Mouse (Mus musculus) left cerebral cortex, postnatal 10 days (tissue): ENCODE results near the gene Pim1. TPM values are rescaled to one million over a fixed set of nuclear protein-coding genes. Genes with fewer than 3 reads are reported as not detected.
"Not testable (repeated sequence)": the region's sequence is repeated elsewhere in the genome, so short reads cannot be mapped to it uniquely, and the experiment has no call there.

Experiments
- DNase-seq, 2 experiments: peaks; one replicate each; pipeline ENCODE4 v3.0.0; 2021 to 2022; ENCODE audit warnings: low spot score in 2 of 2, mixed read lengths in 1 of 2; ENCODE audit errors: extremely low spot score in 1 of 2
- intact Hi-C: fragments of 180-260 bp; cut with DNase I; formaldehyde crosslinking; loops from one replicate; pipeline ENCODE4 v1.15.1; 2025
- total RNA-seq, 2 experiments: library from RNA; stranded (reverse); gene quantifications; 2 replicates each; pipeline ENCODE4 v1.2.3; 2021

Gene Pim1
- total RNA-seq: 1 to 10 TPM; 3.7 to 5.2 TPM

DNA sequence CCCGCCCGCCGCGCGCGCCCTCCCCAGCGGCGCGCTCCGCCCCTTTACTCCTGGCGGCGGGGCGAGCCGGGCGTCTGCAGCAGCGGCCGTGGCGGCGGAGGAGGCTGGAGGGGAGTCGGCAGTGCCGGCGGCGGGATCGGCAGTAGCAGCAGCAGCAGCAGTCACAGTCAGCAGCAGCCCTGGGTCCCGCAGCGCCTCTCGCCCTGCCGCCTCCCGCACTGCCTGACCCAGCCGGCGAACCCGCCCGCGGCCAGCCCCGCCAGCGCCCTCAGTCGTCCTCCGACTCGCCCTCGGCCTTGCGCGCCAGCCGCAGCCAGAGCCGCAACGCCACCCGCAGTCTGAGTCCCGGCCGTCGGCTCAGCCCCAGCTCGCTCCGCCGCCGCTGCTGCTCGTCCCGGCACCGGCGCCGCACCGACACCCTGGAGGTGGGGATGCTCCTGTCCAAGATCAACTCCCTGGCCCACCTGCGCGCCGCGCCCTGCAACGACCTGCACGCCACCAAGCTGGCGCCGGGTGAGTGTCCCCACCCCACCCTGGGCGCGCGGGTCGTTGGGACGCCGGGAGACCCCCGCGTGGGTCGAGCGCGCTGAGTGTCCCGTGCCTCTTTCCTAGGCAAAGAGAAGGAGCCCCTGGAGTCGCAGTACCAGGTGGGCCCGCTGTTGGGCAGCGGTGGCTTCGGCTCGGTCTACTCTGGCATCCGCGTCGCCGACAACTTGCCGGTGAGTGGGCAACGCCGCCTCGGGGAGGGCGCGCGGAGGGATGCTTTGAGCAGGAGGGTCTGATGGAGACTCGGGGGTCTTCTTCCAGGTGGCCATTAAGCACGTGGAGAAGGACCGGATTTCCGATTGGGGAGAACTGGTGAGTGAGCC lies at the start of gene Pim1:
Pim1 (plus strand) TSS at position 41 of the 869 bp plus-strand sequence.
- peak in 1 of 2 experiments; percentile 17 for DNase-seq
- intact Hi-C loops: loop anchor here (5.0 kb wide), 1 partner anchor 54 kb away; no protein-coding TSS in a partner anchor

DNA sequence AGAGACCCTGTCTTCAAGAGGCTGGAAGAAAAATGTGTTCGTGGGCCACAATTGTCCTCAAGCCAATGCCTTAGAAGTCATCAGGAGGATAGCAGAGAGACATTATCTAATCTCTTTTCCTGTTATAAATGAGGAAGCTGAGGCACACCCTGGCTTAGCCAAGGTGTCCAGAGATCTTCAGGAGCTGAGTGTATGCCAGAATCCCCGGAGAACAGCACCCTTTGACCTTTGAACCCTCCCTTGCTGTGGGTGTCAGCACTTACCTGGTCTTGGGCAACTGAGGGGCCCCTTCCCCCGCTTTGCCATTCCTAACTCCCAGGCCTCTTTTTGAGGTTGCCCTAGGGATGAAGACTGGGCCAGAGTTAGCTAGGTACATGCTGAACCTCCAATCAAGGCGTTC lies 49.0 kb upstream of the Pim1 start:
- no peak for DNase-seq
- intact Hi-C loops: no loop called here

DNA sequence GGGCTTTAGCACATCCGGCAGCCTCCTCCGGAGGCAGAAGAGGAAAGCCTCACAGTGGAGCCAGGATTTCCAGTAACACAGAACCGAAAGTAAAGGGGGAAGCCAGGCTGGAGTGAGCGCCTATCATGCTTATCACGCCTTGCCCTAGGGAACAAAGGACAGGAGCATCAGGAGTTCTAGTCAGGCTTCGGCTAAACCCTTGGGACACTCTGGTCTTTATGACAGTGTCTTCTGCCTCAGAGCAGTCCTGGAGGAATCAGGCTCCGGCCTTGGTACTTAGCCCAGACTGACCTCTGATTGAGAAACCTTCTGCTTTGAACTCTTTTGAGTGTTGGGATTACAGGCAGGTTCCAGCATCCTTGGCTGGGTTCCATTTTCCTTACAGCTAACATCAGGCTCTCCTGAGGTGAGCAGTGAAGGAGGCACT lies 48.4 kb upstream of the Pim1 start:
- intact Hi-C loops: no loop called here
- no peak for DNase-seq

DNA sequence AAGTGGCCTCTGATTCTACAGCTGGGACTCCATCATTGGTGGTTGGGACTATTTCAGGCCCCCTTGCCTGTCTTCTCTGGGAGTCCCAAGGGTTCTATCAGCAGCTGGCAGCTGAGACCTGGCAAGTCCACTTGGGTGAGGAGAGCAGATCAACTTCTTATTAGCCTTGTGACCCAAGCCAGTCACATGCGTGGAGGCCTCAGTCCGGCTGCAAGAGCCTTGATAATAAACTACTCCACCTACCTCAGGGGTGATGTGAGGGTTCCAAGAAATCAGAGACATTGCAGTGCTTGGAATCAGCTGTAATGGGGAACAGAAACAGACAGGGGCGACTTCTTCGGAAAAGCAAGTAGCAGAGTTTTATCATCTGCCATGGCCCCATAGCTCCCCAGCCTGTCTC lies 46.8 kb upstream of the Pim1 start:
- intact Hi-C loops: no loop called here
- no peak for DNase-seq

DNA sequence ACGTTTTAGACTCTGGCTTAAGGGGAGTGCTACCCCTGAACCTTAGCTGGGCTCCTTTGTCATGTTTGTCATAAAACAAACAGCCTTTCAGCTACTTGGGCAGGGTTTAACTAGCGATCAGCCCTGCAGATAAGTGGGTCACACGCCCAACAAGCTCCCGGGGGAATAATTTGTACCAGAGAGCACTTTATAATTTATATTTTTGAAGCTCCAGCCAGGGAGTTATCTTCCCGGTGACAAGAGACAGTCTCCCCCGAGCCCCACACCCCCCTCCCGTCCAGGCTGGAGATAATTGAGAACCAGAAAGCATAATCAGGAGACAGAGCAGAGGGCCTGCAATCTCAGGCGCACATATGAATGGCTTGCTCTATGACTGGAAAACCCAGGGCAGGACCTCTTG lies 45.5 kb upstream of the Pim1 start:
- no peak for DNase-seq
- intact Hi-C loops: no loop called here

DNA sequence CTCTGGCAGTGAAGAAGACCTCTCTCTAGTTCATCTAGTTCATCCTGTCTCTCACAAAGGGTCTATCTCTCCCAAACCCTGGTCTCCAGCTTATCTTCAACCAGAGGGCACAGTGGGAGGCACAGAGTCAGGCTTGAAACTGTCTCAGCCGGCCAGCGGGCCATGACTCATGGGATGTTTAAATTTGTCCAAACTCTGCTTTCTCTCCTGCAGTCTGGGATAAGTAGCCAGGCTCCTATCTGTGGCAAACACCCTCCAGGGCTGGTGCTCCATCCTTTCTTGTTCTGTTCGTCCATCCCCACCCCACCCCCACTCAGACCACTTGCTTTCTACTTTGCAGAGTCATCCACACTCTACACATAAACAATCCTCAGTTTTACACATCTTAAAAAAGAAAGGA lies 43.2 kb upstream of the Pim1 start:
- DNase-seq: no peak
- intact Hi-C loops: no loop called here

DNA sequence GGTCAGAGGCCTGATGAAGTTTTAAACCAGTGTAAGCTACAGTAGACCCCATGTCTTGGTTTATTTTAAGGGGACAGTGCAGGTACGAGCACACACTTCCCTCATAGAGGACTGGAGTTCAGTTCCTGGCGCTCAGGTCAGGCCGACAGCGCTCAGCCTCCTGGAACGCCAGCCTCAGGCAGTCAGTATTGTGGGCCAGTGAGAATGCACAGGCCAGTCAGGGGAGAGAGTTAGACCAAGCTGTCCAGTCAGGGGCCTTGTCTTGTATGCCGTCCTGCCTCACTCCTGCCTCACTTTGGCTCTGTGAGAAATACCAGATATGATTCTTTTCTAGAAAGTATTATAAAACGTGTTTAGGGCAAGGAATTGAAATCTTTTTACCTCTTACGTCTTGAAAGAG lies 42.5 kb upstream of the Pim1 start:
- no peak for DNase-seq
- intact Hi-C loops: no loop called here

DNA sequence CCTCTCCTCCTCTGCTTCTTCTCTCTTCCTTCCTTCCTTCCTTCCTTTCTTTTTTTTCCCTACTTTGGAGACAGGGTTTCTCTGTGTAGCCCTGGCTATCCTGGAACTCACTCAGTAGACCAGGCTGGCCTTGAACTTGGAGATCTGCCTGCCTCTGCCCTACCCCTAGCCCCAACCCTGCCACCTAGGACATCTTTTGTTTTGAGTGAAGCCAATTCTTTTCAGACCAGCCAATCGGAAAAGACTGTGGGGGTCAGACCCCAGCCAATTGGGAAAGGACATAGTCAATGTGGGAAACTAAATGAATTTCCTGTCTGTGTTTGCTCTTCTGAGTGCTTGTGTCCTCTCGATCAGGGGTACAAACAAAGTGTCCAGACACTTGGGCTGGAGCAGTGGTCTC lies 42.0 kb upstream of the Pim1 start:
- intact Hi-C loops: no loop called here
- DNase-seq: no peak

DNA sequence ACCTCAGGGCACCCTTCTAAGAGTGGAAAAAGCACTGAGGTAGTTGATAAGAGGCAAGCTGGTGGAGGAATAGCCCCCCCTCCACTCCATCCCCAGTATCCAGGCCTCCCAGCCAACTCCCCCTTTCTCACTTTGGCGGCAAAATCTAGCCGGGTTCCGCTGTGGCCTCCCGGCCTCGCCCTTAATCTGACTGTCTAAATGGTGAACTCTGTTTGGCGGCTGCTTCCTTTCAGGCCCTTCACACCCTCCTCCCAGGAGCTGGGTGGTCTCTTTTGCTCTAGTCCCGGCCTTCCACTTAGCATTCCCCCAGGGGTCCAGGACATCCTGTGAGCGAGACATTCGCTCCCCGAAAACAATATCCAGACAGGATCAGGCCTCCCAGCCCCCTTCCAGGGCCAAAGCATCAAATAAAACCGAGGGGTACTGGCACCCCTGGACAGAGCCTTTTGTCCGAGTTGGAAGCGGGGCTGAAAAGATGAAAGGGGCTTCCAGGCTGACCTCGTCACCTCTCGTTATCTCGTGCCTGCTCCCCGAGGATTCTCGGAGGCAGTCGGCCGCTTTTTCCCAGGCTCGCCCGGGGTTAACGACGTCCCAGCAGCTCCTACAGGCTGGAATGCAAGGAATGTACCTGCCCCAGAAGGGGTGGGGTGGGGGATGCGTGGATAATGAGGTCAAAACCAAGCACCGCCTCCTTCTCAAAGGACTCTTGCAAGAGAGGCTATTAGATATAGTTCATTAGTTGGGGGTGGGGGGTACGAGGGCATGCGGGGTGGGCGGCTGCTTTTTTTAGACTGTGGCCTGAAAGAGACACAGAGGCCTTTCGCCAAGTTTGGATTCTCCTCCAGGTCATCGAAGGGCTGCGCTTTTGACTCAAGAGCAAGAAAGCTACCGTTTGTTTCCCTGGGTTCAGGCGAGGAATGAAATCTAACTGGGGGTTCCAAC lies 39.4 kb upstream of the Pim1 start:
- peak in 1 of 2 experiments; percentile 79 for DNase-seq
- intact Hi-C loops: no loop called here

DNA sequence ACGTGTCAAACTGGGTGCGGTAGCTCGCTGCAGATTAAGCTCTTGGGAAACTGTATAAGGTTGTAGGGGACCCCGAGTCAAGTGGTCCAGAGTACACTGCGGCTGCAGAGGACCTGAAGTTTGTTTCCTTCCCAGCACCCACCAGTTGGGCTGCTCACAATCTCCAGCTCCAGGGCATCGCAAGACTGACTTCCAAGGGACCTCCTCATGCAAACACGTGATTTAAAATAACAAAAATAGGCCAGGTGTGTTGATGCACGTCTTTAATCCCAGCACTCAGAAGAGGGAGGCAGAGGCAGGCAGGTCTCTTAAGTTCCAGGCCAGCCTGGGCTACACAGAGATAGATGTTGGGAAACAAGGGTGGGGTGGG lies 38.7 kb upstream of the Pim1 start:
- DNase-seq: no peak
- intact Hi-C loops: no loop called here

DNA sequence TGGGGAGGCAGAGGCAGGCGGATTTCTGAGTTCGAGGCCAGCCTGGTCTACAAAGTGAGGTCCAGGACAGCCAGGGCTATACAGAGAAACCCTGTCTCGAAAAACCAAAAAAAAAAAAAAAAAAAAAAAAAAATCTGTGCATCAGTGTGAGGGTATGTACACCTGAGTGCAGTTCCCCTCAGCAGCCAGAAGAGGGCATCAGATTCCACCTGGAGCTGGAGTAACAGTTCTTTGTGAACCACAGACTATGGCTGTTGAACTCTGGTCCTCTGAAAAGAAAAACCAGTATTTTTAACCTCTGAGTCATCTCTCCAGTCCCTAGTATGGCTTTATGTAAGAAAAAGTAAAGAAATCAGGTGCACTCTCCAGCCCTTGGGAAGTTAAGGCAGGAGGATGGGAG lies 36.4 kb upstream of the Pim1 start:
- intact Hi-C loops, DNase-seq: not testable (repeated sequence)

DNA sequence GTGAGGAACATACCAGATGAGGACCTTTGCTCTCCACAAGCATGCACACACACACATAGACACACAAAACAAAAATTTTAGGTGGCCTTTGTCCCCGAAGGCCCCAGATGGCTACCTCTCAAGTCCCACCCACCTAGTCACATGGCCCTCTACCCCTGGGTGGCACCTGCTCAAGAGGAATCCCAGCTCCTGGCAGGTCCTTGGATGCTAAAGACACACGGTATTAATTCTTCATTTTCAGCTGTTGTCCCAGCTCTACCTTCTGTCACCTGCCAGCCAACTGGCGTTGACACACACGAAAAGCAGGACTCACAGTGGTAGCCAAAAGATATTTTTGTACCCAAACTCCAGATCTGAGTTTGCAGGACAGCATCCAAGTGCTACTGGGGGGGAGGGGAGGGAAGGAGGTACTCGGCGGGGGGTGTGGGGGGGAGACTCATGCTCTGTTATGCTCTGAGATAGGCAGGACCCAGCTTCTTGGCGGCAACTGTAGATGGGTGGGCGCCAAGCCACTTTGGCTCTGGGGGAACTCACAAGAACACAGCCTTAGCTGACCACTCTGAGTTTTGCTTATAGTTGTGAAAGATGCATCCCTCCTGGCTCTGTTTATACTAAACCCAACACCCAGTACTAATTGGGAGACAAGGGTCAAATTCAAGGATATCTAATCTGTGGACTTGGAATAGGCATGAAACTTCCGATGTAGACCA lies 35.0 kb upstream of the Pim1 start:
- no peak for DNase-seq
- intact Hi-C loops: no loop called here

DNA sequence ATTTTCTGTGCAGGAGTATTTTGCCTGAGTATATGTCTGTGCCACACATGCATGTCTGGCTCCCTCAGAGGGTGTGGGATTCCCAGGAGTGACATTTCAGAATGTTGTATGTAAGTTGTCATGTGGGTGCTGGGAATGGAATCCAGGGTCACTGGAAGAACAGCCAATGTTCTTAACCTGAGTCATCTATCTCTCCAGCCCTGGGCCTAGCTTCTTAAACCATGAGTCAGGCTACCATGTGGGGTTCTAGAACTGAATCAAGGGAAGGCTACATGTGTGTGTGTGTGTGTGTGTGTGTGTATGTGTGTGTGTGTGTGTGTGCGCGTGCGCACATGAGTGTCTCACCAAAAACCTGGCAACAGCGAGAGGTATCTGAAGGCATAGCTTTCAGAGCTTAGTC lies 34.1 kb upstream of the Pim1 start:
- intact Hi-C loops: no loop called here
- DNase-seq: no peak

DNA sequence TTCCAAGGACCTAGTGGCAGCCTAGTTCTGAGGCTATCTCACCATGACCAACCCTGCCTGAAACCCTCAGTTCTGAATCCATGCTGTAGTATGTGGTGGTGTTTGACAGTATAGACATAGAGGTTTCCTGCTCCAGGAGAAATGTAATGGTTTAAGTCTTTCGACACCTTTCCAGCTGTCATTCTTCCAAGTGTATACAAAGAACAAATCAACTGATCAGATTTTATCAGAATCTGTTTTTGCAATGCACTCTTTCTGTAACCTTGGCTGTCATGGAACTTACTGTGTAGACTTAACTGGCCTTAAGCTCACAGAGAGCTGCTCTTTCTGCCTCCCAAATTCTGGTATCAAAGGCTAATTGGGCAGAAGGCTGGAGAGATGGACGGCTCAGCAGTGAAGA lies 33.6 kb upstream of the Pim1 start:
- intact Hi-C loops: no loop called here
- DNase-seq: no peak

DNA sequence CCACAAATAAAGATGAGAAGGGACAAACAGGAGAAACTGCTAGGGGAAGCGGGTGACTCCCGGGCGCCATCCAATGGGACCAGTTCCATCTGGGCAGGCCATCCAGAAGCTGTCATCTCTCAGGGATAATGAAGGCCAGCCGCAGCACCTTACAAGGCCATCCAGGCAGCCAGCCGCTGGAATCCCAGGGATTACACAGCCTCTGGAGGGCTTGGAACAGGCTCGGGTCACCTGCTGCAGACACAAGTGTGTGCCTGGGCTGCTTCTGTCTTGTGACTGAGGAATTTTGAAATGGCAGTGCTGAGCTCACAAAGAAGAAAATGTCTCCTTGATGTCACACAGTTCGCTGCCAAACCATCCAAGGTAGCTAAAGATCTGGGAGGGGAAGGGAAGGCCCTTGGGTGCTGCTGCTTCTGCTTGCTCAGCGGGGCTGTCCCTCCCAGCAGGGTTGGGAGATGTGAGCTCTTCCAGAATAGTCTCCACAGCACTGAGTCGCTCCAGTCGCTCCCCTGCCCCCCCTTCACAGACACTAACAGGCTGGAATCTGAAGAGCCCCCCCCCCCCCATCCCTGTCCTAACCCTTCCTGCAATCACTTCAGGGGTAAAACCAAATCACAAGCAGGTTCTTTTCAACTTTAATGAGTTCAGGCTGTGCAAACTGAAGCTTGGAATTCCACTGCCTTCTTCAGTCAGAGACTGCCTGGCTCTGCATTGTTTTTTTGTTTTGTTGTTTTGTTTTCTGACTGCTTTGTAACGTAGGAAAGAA lies 32.6 kb upstream of the Pim1 start:
- DNase-seq: no peak
- intact Hi-C loops: no loop called here

DNA sequence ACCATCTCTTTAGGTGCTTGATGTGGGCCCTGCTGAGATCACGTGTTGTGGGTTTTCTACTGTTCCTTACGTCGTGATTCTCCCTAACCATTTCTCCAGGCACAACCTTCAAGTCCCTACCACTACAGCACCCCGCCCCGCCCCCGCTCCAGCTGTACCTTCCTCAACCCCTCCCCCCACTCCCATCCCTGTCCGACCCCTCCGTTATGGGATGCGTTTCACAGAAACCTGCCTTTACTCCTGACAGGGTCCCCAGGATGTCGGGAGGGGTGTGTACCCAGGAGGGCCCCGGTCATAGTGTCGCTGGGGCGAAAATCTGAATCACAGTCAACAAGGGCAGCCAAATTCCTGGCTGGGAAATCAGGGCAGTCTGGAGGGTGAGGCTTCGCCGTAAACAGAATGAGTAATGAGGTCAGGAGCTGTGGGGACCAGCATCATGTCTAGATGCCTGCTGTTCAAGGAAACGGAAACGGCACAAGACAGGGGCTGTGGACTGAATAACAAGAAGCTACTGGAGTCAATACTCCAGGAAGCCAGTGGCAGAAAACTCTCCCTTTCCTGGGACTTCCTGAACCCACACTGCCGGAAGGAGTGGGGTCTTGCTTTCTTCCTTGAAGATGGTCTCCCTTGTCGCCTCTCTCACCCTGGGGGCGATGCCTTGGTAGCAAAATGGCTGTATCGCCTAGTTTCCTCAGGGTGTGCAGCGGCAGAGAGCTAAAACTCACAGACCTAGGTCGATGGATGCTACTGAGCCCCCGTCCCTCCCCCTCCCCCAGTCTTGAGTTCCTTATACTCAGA lies 31.0 kb upstream of the Pim1 start:
- intact Hi-C loops: no loop called here
- DNase-seq: peak in 1 of 2 experiments; percentile 70

DNA sequence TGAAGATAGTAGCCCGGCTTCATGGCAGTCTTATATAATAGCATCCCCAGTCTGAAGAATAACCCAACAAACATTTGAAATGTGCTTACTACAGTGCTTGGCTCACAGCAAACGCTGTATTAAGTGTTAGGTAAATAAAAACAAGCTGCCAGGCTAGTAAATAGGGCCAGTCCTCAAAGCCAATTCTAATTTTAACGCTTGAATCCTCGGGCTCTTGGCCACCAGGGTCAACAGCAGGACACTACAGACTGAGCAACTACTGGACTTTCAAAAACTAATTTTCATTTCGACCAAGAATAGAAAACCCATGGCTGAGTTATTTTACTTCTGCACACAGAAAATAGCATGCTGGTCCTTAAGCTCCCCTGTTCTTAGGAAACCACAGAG lies 30.4 kb upstream of the Pim1 start:
- intact Hi-C loops: no loop called here
- DNase-seq: no peak

DNA sequence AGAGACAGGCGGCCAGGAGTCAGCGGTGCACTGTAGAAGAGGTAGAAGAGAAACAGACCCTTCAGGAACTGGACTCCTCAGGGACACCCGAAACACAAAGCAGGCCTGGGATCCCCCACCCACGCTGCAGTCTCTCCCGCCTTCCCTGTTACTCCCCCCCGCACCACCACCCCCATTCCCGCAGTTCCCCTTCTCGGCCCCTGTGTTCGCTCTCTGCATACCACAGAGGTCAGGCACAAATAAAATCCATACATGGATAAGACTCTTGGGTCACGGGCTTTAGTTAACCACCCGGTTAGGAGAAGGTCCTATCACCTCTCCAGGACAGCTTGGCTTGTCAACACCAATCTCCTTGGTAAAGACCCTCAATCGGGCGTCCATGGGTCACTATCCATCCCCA lies 26.9 kb upstream of the Pim1 start:
- no peak for DNase-seq
- intact Hi-C loops: no loop called here
